Mouse (Mus musculus) midbrain, embryonic 16.5 days (tissue): Measurements from ENCODE around the gene Pstpip1. TPM values are rescaled to one million over a fixed set of nuclear protein-coding genes. Genes with fewer than 3 reads are reported as not detected.

ENCODE experiments used
- ATAC-seq: fragments of 200-750 bp; cut with Nextera tagmentation; 2 replicates; pipeline ENCODE4 v1.8.0; 2017; ENCODE audit warnings: moderate TSS enrichment
- H3K27ac ChIP-seq: fragments of 300-500 bp; sonication (generic); 2 replicates; pipeline ENCODE4 v1.5.1; 2014; ENCODE audit warnings: mild to moderate bottlenecking, low read length, mixed read lengths
- H3K27me3 ChIP-seq: fragments of 300-500 bp; sonication (generic); 2 replicates; pipeline ENCODE4 v1.6.1; 2014; ENCODE audit warnings: low read depth, low read length, mixed read lengths; ENCODE audit not compliant: control insufficient read depth, insufficient read depth
- H3K36me3 ChIP-seq: fragments of 300-500 bp; sonication (generic); 2 replicates; pipeline ENCODE4 v1.6.1; 2014; ENCODE audit warnings: mild to moderate bottlenecking, low read length, moderate library complexity, mixed read lengths; ENCODE audit not compliant: control insufficient read depth, insufficient read depth
- H3K4me1 ChIP-seq: fragments of 300-500 bp; sonication (generic); 2 replicates; pipeline ENCODE4 v1.6.1; 2014; ENCODE audit warnings: mild to moderate bottlenecking, low read length, mixed read lengths; ENCODE audit not compliant: control insufficient read depth, insufficient read depth
- H3K4me2 ChIP-seq: fragments of 300-500 bp; sonication (generic); 2 replicates; pipeline ENCODE4 v1.6.1; 2014; ENCODE audit warnings: mild to moderate bottlenecking, low read length, mixed read lengths
- H3K4me3 ChIP-seq: fragments of 300-500 bp; sonication (generic); 2 replicates; pipeline ENCODE4 v1.5.1; 2014; ENCODE audit warnings: low read depth, mild to moderate bottlenecking, low read length, moderate library complexity, mixed read lengths
- H3K9ac ChIP-seq: fragments of 300-500 bp; sonication (generic); 2 replicates; pipeline ENCODE4 v1.6.1; 2014; ENCODE audit warnings: low read depth, low read length, mixed read lengths
- H3K9me3 ChIP-seq: fragments of 300-500 bp; sonication (generic); replicated peaks from 2 replicates; pipeline ENCODE4 v1.6.1; 2014; ENCODE audit warnings: mild to moderate bottlenecking, low read length, mixed read lengths; ENCODE audit not compliant: control insufficient read depth, poor library complexity, severe bottlenecking
- WGBS: fragments of 180-500 bp; shearing (Covaris S2); extraction: QIAGEN DNeasy Blood & Tissue Kit; methylation state at CpG from one replicate; pipeline ENCODE4 v1.1.7; 2014; 5-methylcytosine and 5-hydroxymethylcytosine counted together
- polyA plus RNA-seq: library from polyadenylated mRNA; unstranded; fragments of >200 nt; fragmentation: Nextera tagmentation; extraction: Ambion mirVana; gene quantifications from 2 replicates; pipeline ENCODE4 v1.2.1, GENCODE M21; 2015

The Pstpip1 gene
- polyA plus RNA-seq, 1 experiment from 2014 or later, result 0.50 TPM

DNA sequence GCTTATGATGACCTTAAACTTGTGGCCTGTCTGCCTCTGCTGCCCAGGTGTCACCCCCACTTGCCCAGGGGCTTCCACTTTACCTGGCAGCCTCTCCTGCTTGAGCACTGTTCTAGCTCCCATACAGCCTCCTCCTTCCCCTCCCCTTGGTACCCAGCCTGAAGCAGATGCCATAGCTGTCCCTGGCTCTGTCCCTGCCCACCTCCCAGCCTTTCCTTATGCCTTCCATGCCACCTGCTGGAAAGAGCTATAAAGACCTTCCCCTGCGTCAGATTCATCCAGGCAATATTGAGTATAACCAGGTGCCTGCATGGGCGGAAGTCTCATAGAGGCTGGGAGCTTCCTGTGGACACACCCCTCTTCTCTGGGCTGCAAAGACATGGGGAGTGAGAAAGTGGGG, 29.9 kb downstream of the Pstpip1 start:
- H3K4me1 ChIP-seq, result peaks cover 7% of the 10 kb centered on the region
- H3K4me3 ChIP-seq, result no peak overlapping the region
- no peaks in the 10 kb centered on the region for H3K27me3 ChIP-seq
- H3K36me3 ChIP-seq, result no peaks in the 10 kb centered on the region
- H3K4me2 ChIP-seq, result no peak overlapping the region
- no peak overlapping the region for H3K27ac ChIP-seq
- 75% methylated on average over 2 of the region's 2 CpGs for WGBS
- no peaks in the 10 kb centered on the region for H3K9me3 ChIP-seq
- ATAC-seq, result no peak
- no peak overlapping the region for H3K9ac ChIP-seq

DNA sequence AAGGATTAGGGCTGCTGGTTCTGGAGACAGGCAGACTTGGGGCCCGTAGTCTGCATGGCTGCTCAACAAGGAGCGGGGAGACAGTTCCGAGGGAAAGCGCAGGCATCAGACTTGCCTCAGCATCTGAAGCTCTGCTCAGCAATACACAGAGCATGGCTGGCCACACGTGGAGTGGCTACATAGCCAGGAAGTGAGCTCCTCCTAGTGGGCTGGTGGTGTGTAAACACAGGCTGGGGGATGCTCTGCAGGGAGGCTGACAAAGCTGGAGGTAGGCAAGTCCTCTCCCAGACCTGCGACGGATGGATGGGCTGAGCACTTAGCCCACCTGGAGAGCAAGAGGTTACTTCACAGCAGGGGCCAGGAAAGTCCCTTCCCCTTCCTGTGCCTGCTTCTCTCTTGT, 31.3 kb downstream of the Pstpip1 start:
- Histone ChIP-seq H3K4me1 (peaks cover 7% of the 10 kb centered on the region), H3K9ac (no peak overlapping the region), H3K9me3 (no peaks in the 10 kb centered on the region), H3K36me3 (no peaks in the 10 kb centered on the region), H3K4me3 (no peak overlapping the region), H3K4me2 (no peak overlapping the region), H3K27ac (no peak overlapping the region), H3K27me3 (no peaks in the 10 kb centered on the region)
- WGBS, result 30% methylated on average over 7 of the region's 7 CpGs
- ATAC-seq, result 0 out of 2 replicates have a peak, but pooled peaks have one; percentile 20

DNA sequence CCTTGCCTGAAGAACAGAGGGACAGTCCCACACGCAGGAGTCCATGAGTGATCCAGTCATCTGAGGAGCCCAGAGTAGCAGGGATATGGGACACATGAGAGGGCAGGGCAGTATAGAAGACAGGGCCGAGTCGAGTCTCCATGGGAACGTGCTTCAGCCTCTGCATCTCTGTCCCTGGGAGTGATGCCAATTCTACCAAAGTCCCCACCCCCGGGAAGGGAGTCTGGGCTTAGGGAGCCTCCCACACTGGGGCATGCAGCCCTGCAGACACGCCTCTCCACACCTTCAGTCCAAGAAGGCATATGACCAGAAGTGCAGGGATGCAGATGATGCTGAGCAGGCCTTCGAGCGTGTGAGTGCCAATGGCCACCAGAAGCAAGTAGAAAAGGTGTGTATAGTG, 33.2 kb downstream of the Pstpip1 start:
- Histone ChIP-seq H3K4me3 (no peak overlapping the region), H3K27ac (no peak overlapping the region), H3K9ac (no peak overlapping the region), H3K4me2 (no peak overlapping the region), H3K27me3 (no peaks in the 10 kb centered on the region), H3K36me3 (no peaks in the 10 kb centered on the region), H3K9me3 (no peaks in the 10 kb centered on the region), H3K4me1 (peaks cover 7% of the 10 kb centered on the region)
- ATAC-seq, result no peak
- 54% methylated on average over 8 of the region's 8 CpGs for WGBS

GRCm38 (mm10) chr9:56123613-56124012, 33.9 kb downstream of the Pstpip1 start:
- no peak overlapping the region for H3K27ac ChIP-seq
- no peak for ATAC-seq
- no peaks in the 10 kb centered on the region for H3K27me3 ChIP-seq
- no peak overlapping the region for H3K4me3 ChIP-seq
- H3K4me1 ChIP-seq, result peaks cover 4% of the 10 kb centered on the region
- WGBS, result 78% methylated on average over 7 of the region's 7 CpGs
- no peaks in the 10 kb centered on the region for H3K9me3 ChIP-seq
- no peak overlapping the region for H3K4me2 ChIP-seq
- 0 out of 2 replicates have a peak, but pooled peaks cover 3% of the 10 kb centered on the region for H3K36me3 ChIP-seq
- no peak overlapping the region for H3K9ac ChIP-seq

- Histone ChIP-seq H3K27ac (no peak overlapping the region), H3K4me1 (no peaks in the 10 kb centered on the region; the same call in 1 of the 2 replicates), H3K9me3 (no peaks in the 10 kb centered on the region), H3K27me3 (no peaks in the 10 kb centered on the region), H3K4me2 (no peak overlapping the region), H3K36me3 (peaks cover 10% of the 10 kb centered on the region), H3K4me3 (no peak overlapping the region), H3K9ac (no peak overlapping the region)
- WGBS, result 40% methylated on average over 11 of the region's 11 CpGs
- ATAC-seq, result no peak
Observed at GRCm38 (mm10) chr9:56124561-56124960, 34.8 kb downstream of the Pstpip1 start.

- H3K27ac ChIP-seq, result no peak overlapping the region
- no peaks in the 10 kb centered on the region for H3K9me3 ChIP-seq
- H3K4me2 ChIP-seq, result no peak overlapping the region
- no peak overlapping the region for H3K4me3 ChIP-seq
- no peak overlapping the region for H3K9ac ChIP-seq
- no peak for ATAC-seq
- no peaks in the 10 kb centered on the region; the same call in 1 of the 2 replicates for H3K4me1 ChIP-seq
- WGBS, result 87% methylated on average over 16 of the region's 16 CpGs
- H3K36me3 ChIP-seq, result peaks cover 13% of the 10 kb centered on the region
- no peaks in the 10 kb centered on the region for H3K27me3 ChIP-seq
Observed at GRCm38 (mm10) chr9:56126453-56127173, 36.9 kb downstream of the Pstpip1 start.

GRCm38 (mm10) chr9:56128331-56128730, 38.6 kb downstream of the Pstpip1 start:
- H3K4me3 ChIP-seq, result no peak overlapping the region
- ATAC-seq, result no peak
- H3K27me3 ChIP-seq, result no peaks in the 10 kb centered on the region
- WGBS, result 87% methylated on average over 9 of the region's 9 CpGs
- peaks cover 22% of the 10 kb centered on the region for H3K36me3 ChIP-seq
- H3K9me3 ChIP-seq, result no peaks in the 10 kb centered on the region
- H3K4me2 ChIP-seq, result no peak overlapping the region
- no peaks in the 10 kb centered on the region; the same call in 1 of the 2 replicates for H3K4me1 ChIP-seq
- H3K27ac ChIP-seq, result no peak overlapping the region
- peak overlapping the region; percentile 30; the same call in 1 of the 2 replicates for H3K9ac ChIP-seq

DNA sequence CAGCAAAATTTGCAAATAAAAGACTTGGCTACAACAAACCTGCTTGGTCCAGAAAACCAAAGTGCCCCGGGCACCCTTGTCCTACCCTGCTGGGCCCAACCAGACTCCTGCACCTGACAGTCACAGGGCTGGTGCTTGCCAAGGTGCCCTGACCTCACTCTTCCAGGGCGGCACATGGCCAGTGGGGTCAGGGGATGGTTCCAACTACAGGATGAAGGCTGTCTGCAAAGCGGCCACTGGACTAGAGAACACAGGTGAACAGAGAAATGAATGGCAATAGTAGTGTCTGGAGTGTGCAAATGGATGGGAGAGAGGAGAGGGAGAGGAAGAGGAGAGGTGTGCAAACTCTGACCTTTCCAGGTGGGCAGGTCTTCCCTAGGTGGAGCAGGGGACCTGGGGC, 40.2 kb downstream of the Pstpip1 start:
- H3K4me1 ChIP-seq, result no peaks in the 10 kb centered on the region; the same call in 1 of the 2 replicates
- H3K4me2 ChIP-seq, result no peak overlapping the region
- no peak overlapping the region for H3K27ac ChIP-seq
- no peak overlapping the region for H3K9ac ChIP-seq
- no peaks in the 10 kb centered on the region for H3K9me3 ChIP-seq
- no peak overlapping the region for H3K4me3 ChIP-seq
- 97% methylated on average over 3 of the region's 3 CpGs for WGBS
- H3K36me3 ChIP-seq, result peaks cover 33% of the 10 kb centered on the region
- no peaks in the 10 kb centered on the region for H3K27me3 ChIP-seq
- ATAC-seq, result no peak

- H3K4me3 ChIP-seq, result no peak overlapping the region
- no peak overlapping the region for H3K27ac ChIP-seq
- no peak overlapping the region for H3K9ac ChIP-seq
- 77% methylated on average over 4 of the region's 4 CpGs for WGBS
- H3K36me3 ChIP-seq, result peaks cover 35% of the 10 kb centered on the region
- H3K27me3 ChIP-seq, result no peaks in the 10 kb centered on the region
- no peak for ATAC-seq
- no peaks in the 10 kb centered on the region; the same call in 1 of the 2 replicates for H3K4me1 ChIP-seq
- H3K4me2 ChIP-seq, result no peak overlapping the region
- no peaks in the 10 kb centered on the region for H3K9me3 ChIP-seq
Observed at GRCm38 (mm10) chr9:56130536-56130935, 40.8 kb downstream of the Pstpip1 start.
